Mouse (Mus musculus): ENCODE results near the gene Cluh. TPM values are rescaled to one million over a fixed set of nuclear protein-coding genes. Genes with fewer than 3 reads are reported as not detected.
A peak's percentile ranks its signal among the peaks of the same experiment; 100 is the strongest.

Gene Cluh
- polyA plus RNA-seq, 1 experiment from 2014 or later, result 29.0 TPM

GRCm38 (mm10) chr11:74650576-74651100, 1.3 kb downstream of the Cluh start:
- peaks cover 50% of the 10 kb centered on the region for H3K4me1 ChIP-seq
- H3K36me3 ChIP-seq (replicated peaks), result peaks cover 11% of the 10 kb centered on the region; the same call in 1 of the 2 replicates
- peak overlapping the region; percentile 98 for H3K4me3 ChIP-seq
- H3K9me3 ChIP-seq, result no peaks in the 10 kb centered on the region
- WGBS, result 67% methylated on average over 4 of the region's 4 CpGs
- no peaks in the 10 kb centered on the region; the same call in 1 of the 2 replicates for H3K27me3 ChIP-seq (replicated peaks; ENCODE audit: low read depth, poor library complexity, severe bottlenecking)
- DNase-seq (ENCODE audit: low spot score), result no peak
- H3K27ac ChIP-seq (replicated peaks), result 0 out of 2 replicates have a peak overlapping the region, but pooled peaks have one; percentile 6

GRCm38 (mm10) chr11:74652791-74653191, 3.5 kb downstream of the Cluh start:
- H3K4me1 ChIP-seq, result peaks cover 50% of the 10 kb centered on the region
- peaks cover 29% of the 10 kb centered on the region for H3K36me3 ChIP-seq (replicated peaks)
- no peak for DNase-seq (ENCODE audit: low spot score)
- no peak overlapping the region; the same call in 1 of the 2 replicates for H3K27ac ChIP-seq (replicated peaks)
- no peak overlapping the region for H3K4me3 ChIP-seq
- WGBS, result 87% methylated on average over 4 of the region's 4 CpGs
- no peaks in the 10 kb centered on the region; the same call in 1 of the 2 replicates for H3K27me3 ChIP-seq (replicated peaks; ENCODE audit: low read depth, poor library complexity, severe bottlenecking)
- 0 out of 2 replicates have a peak, but pooled peaks cover under 1% of the 10 kb centered on the region for H3K9me3 ChIP-seq

- no peak overlapping the region for H3K4me3 ChIP-seq
- H3K36me3 ChIP-seq (replicated peaks), result peaks cover 35% of the 10 kb centered on the region
- H3K9me3 ChIP-seq, result peaks cover 6% of the 10 kb centered on the region
- H3K4me1 ChIP-seq, result peaks cover 47% of the 10 kb centered on the region
- 57% methylated on average over 6 of the region's 6 CpGs for WGBS
- DNase-seq (ENCODE audit: low spot score), result no peak
- H3K27me3 ChIP-seq (replicated peaks; ENCODE audit: low read depth, poor library complexity, severe bottlenecking), result no peaks in the 10 kb centered on the region
- 0 out of 2 replicates have a peak overlapping the region, but pooled peaks have one; percentile 15 for H3K27ac ChIP-seq (replicated peaks)
These were observed 4.1 kb downstream of the Cluh start for GRCm38 (mm10) chr11:74653385-74653784.

GRCm38 (mm10) chr11:74655941-74656340, 6.6 kb downstream of the Cluh start:
- WGBS, result 88% methylated on average over 3 of the region's 3 CpGs
- Histone ChIP-seq H3K27me3 (replicated peaks; ENCODE audit: low read depth, poor library complexity, severe bottlenecking) (no peaks in the 10 kb centered on the region), H3K27ac (replicated peaks) (no peak overlapping the region), H3K9me3 (peaks cover 7% of the 10 kb centered on the region), H3K36me3 (replicated peaks) (peaks cover 61% of the 10 kb centered on the region), H3K4me3 (no peak overlapping the region), H3K4me1 (peaks cover 29% of the 10 kb centered on the region)
- DNase-seq (ENCODE audit: low spot score), result no peak

- Histone ChIP-seq H3K4me1 (no peaks in the 10 kb centered on the region), H3K27ac (replicated peaks) (no peak overlapping the region), H3K36me3 (replicated peaks) (peaks cover 94% of the 10 kb centered on the region), H3K27me3 (replicated peaks; ENCODE audit: low read depth, poor library complexity, severe bottlenecking) (no peaks in the 10 kb centered on the region), H3K4me3 (no peak overlapping the region), H3K9me3 (peaks cover 7% of the 10 kb centered on the region)
- DNase-seq (ENCODE audit: low spot score), result no peak
- 94% methylated on average over 13 of the region's 13 CpGs for WGBS
These were observed 11.0 kb downstream of the Cluh start for GRCm38 (mm10) chr11:74660336-74660735.

- H3K4me1 ChIP-seq, result no peaks in the 10 kb centered on the region
- H3K36me3 ChIP-seq (replicated peaks), result peaks cover 100% of the 10 kb centered on the region
- DNase-seq (ENCODE audit: low spot score), result no peak
- no peaks in the 10 kb centered on the region for H3K27me3 ChIP-seq (replicated peaks; ENCODE audit: low read depth, poor library complexity, severe bottlenecking)
- peaks cover 7% of the 10 kb centered on the region for H3K9me3 ChIP-seq
- no peak overlapping the region for H3K4me3 ChIP-seq
- no peak overlapping the region for H3K27ac ChIP-seq (replicated peaks)
- 95% methylated on average over 19 of the region's 19 CpGs for WGBS
These were observed 12.3 kb downstream of the Cluh start for GRCm38 (mm10) chr11:74661641-74662040.

- no peak overlapping the region for H3K27ac ChIP-seq (replicated peaks)
- no peak overlapping the region for H3K4me3 ChIP-seq
- peaks cover 7% of the 10 kb centered on the region for H3K9me3 ChIP-seq
- H3K36me3 ChIP-seq (replicated peaks), result peaks cover 100% of the 10 kb centered on the region
- 90% methylated on average over 6 of the region's 6 CpGs for WGBS
- H3K4me1 ChIP-seq, result no peaks in the 10 kb centered on the region
- DNase-seq (ENCODE audit: low spot score), result no peak
- no peaks in the 10 kb centered on the region for H3K27me3 ChIP-seq (replicated peaks; ENCODE audit: low read depth, poor library complexity, severe bottlenecking)
These were observed 12.9 kb downstream of the Cluh start for GRCm38 (mm10) chr11:74662221-74662620.

- Histone ChIP-seq H3K4me1 (no peaks in the 10 kb centered on the region), H3K27ac (replicated peaks) (no peak overlapping the region), H3K9me3 (no peaks in the 10 kb centered on the region), H3K4me3 (no peak overlapping the region), H3K27me3 (replicated peaks; ENCODE audit: low read depth, poor library complexity, severe bottlenecking) (no peaks in the 10 kb centered on the region), H3K36me3 (replicated peaks) (peaks cover 100% of the 10 kb centered on the region)
- 84% methylated on average over 3 of the region's 3 CpGs for WGBS
- DNase-seq (ENCODE audit: low spot score), result no peak
These were observed 15.0 kb downstream of the Cluh start for GRCm38 (mm10) chr11:74664279-74664678.

- Histone ChIP-seq H3K36me3 (replicated peaks) (peaks cover 100% of the 10 kb centered on the region), H3K4me1 (no peaks in the 10 kb centered on the region), H3K27me3 (replicated peaks; ENCODE audit: low read depth, poor library complexity, severe bottlenecking) (no peaks in the 10 kb centered on the region), H3K27ac (replicated peaks) (no peak overlapping the region), H3K4me3 (no peak overlapping the region), H3K9me3 (no peaks in the 10 kb centered on the region)
- DNase-seq (ENCODE audit: low spot score), result no peak
- 95% methylated on average over 8 of the region's 8 CpGs for WGBS
These were observed 15.6 kb downstream of the Cluh start for GRCm38 (mm10) chr11:74664906-74665305.

GRCm38 (mm10) chr11:74665631-74666283, 16.5 kb downstream of the Cluh start:
- no peak overlapping the region for H3K4me3 ChIP-seq
- H3K27me3 ChIP-seq (replicated peaks; ENCODE audit: low read depth, poor library complexity, severe bottlenecking), result no peaks in the 10 kb centered on the region
- no peak overlapping the region for H3K27ac ChIP-seq (replicated peaks)
- WGBS, result 94% methylated on average over 17 of the region's 17 CpGs
- H3K4me1 ChIP-seq, result no peaks in the 10 kb centered on the region; the same call in 1 of the 2 replicates
- no peak for DNase-seq (ENCODE audit: low spot score)
- peaks cover 100% of the 10 kb centered on the region for H3K36me3 ChIP-seq (replicated peaks)
- no peaks in the 10 kb centered on the region for H3K9me3 ChIP-seq

- H3K36me3 ChIP-seq (replicated peaks), result peaks cover 95% of the 10 kb centered on the region
- H3K4me1 ChIP-seq, result no peaks in the 10 kb centered on the region; the same call in 1 of the 2 replicates
- H3K27me3 ChIP-seq (replicated peaks; ENCODE audit: low read depth, poor library complexity, severe bottlenecking), result no peaks in the 10 kb centered on the region
- H3K27ac ChIP-seq (replicated peaks), result no peak overlapping the region
- H3K4me3 ChIP-seq, result no peak overlapping the region
- no peak for DNase-seq (ENCODE audit: low spot score)
- no peaks in the 10 kb centered on the region for H3K9me3 ChIP-seq
- WGBS, result 92% methylated on average over 5 of the region's 5 CpGs
These were observed 17.0 kb downstream of the Cluh start for GRCm38 (mm10) chr11:74666284-74666652.

- H3K36me3 ChIP-seq (replicated peaks), result peaks cover 88% of the 10 kb centered on the region
These were observed 17.7 kb downstream of the Cluh start for GRCm38 (mm10) chr11:74666776-74667581.

More at GRCm38 (mm10) chr11:74666776-74667581, 17.7 kb downstream of the Cluh start:
- no peak overlapping the region for H3K27ac ChIP-seq (replicated peaks)
- DNase-seq (ENCODE audit: low spot score), result no peak
- no peaks in the 10 kb centered on the region; the same call in 1 of the 2 replicates for H3K4me1 ChIP-seq
- H3K9me3 ChIP-seq, result no peaks in the 10 kb centered on the region
- 95% methylated on average over 14 of the region's 14 CpGs for WGBS
- no peaks in the 10 kb centered on the region for H3K27me3 ChIP-seq (replicated peaks; ENCODE audit: low read depth, poor library complexity, severe bottlenecking)
- no peak overlapping the region for H3K4me3 ChIP-seq

All from embryonic facial prominence, embryonic 10.5 days (tissue).